Mouse (Mus musculus) MEL (cell line): ENCODE measurements around the gene Hspa1a.

Experiments
- CTCF ChIP-seq, 3 experiments: IDR thresholded peaks in 2 of 3; conservative IDR thresholded peaks in 1 of 3; 2 replicates each; pipeline ENCODE4 v1.5.1; 2011 to 2012; ENCODE audit warnings: low read length in 3 of 3, low read depth in 2 of 3, mild to moderate bottlenecking in 2 of 3, improper control_type of control experiment in 1 of 3, inconsistent platforms in 1 of 3, mixed read lengths in 1 of 3, moderate library complexity in 1 of 3; ENCODE audit not compliant: control insufficient read depth in 1 of 3, insufficient read depth in 1 of 3, poor library complexity in 1 of 3, severe bottlenecking in 1 of 3
- NRF1 ChIP-seq: IDR thresholded peaks from 2 replicates; pipeline ENCODE4 v1.6.1; 2014; ENCODE audit warnings: low read depth, mild to moderate bottlenecking, inconsistent platforms, low read length, improper control_type of control experiment, moderate library complexity; ENCODE audit not compliant: poor library complexity, insufficient read depth, severe bottlenecking
- POLR2AphosphoS5 ChIP-seq: IDR thresholded peaks from 2 replicates; pipeline ENCODE4 v1.6.1; 2012; ENCODE audit warnings: low read depth, borderline replicate concordance, mild to moderate bottlenecking, inconsistent platforms, low read length, moderate library complexity, mixed read lengths

DNA sequence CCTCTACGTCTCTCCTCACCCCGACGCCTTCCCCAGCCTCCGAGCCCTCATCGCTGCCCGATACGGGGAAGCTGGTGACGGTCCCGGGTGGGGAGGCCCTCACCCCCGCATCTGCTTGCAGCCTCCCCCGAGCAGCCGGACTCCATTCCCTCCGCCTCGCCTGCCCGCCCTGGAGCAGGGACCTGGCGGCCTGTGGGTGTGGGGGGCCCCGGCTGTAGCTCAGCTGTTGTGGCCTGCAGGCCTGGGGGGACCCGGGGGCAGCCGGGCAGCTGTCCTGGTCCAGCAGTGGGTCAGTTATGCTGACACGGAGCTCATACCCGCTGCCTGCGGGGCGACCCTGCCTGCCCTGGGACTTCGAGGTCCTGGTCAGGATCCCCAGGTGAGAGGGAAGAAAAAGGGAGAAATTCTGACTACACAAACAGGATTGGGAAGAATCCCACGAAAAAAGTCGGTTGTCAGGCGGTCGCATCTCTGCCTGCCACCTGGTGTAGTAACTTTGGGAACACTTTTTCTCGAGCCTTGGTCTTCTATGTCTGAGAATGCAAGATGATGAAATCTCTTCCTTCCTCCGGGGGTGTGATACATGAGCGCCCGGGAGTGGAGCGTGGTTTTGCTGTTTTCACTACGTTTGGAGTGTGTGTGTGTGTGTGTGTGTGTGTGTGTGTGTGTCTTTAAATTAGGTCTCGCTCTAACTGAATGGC, 29.6 kb upstream of the Hspa1a start:
- TF ChIP-seq POLR2AphosphoS5 = no peak
- no peak for TF ChIP-seq NRF1
- no peak for TF ChIP-seq CTCF (IDR thresholded peaks at IDR 0.05 in 2 of 3, conservative IDR thresholded peaks at IDR 0.05 in 1 of 3; ENCODE audit: control insufficient read depth in 1 of 3, insufficient read depth in 1 of 3, low read depth in 2 of 3, low read length in 3 of 3, poor library complexity in 1 of 3, severe bottlenecking in 1 of 3)
